Mouse (Mus musculus) forebrain, embryonic 10.5 days (tissue): ENCODE data around the gene Lpp. TPM values are rescaled to one million over a fixed set of nuclear protein-coding genes. Genes with fewer than 3 reads are reported as not detected.

Experiments used
- DNase-seq: peaks from one replicate; pipeline ENCODE4 v3.0.0-alpha.2; 2017; ENCODE audit warnings: low spot score; ENCODE audit errors: extremely low spot score
- H3K27ac ChIP-seq: fragments of 300-500 bp; sonication (generic); 2 replicates; pipeline ENCODE4 v1.5.1; 2016; ENCODE audit warnings: mild to moderate bottlenecking
- H3K27me3 ChIP-seq: fragments of 300-500 bp; sonication (generic); 2 replicates; pipeline ENCODE4 v1.6.1; 2016; ENCODE audit warnings: mild to moderate bottlenecking; ENCODE audit not compliant: poor library complexity, severe bottlenecking
- H3K36me3 ChIP-seq: fragments of 300-500 bp; sonication (generic); replicated peaks from 2 replicates; pipeline ENCODE4 v1.6.1; 2016; ENCODE audit warnings: mild to moderate bottlenecking, moderate library complexity
- H3K4me1 ChIP-seq: fragments of 300-500 bp; sonication (generic); 2 replicates; pipeline ENCODE4 v1.6.1; 2016
- H3K4me3 ChIP-seq: fragments of 300-500 bp; sonication (generic); 2 replicates; pipeline ENCODE4 v1.5.1; 2016; ENCODE audit warnings: mild to moderate bottlenecking, moderate library complexity
- H3K9me3 ChIP-seq: fragments of 300-500 bp; sonication (generic); 2 replicates; pipeline ENCODE4 v1.6.1; 2016; ENCODE audit warnings: mild to moderate bottlenecking, moderate library complexity
- WGBS: fragments of 180-500 bp; shearing (Covaris S2); methylation state at CpG from one replicate; pipeline ENCODE4 v1.1.7; 2016; 5-methylcytosine and 5-hydroxymethylcytosine counted together
- polyA plus RNA-seq: library from polyadenylated mRNA; unstranded; fragments of >200 nt; fragmentation: Nextera tagmentation; extraction: Ambion mirVana; gene quantifications from 2 replicates; pipeline ENCODE4 v1.2.1, GENCODE M21; 2016

The Lpp gene
- polyA plus RNA-seq, 1 experiment from 2014 or later, result 27.3 TPM

DNA sequence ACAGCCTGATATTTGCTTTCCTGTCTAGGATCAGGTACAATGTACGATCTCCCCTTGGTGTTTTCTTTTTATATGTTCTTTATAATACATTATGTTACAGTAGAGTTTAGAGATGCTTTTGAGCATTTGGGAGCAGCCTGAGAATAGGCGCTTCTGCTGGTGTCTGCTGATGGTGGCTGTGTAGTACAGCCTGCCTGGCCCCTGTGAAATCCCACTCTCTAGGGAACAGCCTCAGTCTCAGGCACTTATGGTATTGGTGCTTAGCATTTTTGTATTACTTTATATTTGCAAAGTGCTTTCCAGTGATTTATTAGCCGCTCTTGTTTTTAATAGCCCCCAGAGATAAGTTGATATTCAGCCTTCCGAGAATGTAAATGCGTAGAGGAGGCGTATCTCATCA, 107.9 kb downstream of the Lpp start:
- Histone ChIP-seq H3K9me3 (no peaks in the 10 kb centered on the region), H3K4me3 (no peak overlapping the region), H3K4me1 (peaks cover 15% of the 10 kb centered on the region), H3K27ac (no peak overlapping the region), H3K36me3 (no peaks in the 10 kb centered on the region), H3K27me3 (no peaks in the 10 kb centered on the region)
- WGBS, result 90% methylated on average over 6 of the region's 6 CpGs
- DNase-seq, result no peak

DNA sequence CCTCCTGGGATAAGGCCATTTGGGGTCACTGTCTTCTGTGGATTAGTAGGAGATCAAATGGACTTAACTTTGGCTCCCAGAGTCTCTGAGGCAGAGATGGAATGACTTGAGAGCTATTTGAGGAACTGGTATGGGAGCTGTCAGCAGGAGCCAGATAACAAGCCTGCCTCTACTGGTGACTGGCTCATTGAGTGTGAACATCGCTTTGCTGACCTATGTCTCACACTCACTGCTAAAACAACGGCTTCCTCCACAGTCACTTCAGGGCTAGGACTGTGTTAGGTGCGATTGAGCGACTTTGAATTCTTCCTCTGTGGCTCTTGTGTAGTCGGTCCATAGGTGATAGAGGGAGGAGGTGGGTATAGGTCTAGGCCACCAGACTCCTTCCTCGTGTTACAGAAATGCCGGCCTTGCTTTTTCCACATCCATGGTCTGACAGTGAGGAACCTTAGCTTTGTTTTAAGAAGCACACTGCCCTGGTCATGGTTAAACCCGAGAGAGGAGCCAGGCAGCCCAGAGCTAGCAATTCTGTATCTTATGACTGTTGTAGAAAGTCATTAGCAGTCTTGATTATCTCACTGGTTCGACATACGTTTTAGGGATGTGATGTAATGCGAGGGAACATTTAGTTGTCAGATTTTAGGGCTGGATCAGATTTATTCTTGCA, 108.5 kb downstream of the Lpp start:
- WGBS, result 86% methylated on average over 11 of the region's 11 CpGs
- Histone ChIP-seq H3K4me3 (no peak overlapping the region), H3K36me3 (no peaks in the 10 kb centered on the region), H3K27ac (no peak overlapping the region), H3K4me1 (peaks cover 19% of the 10 kb centered on the region), H3K27me3 (no peaks in the 10 kb centered on the region), H3K9me3 (no peaks in the 10 kb centered on the region)
- DNase-seq, result no peak

DNA sequence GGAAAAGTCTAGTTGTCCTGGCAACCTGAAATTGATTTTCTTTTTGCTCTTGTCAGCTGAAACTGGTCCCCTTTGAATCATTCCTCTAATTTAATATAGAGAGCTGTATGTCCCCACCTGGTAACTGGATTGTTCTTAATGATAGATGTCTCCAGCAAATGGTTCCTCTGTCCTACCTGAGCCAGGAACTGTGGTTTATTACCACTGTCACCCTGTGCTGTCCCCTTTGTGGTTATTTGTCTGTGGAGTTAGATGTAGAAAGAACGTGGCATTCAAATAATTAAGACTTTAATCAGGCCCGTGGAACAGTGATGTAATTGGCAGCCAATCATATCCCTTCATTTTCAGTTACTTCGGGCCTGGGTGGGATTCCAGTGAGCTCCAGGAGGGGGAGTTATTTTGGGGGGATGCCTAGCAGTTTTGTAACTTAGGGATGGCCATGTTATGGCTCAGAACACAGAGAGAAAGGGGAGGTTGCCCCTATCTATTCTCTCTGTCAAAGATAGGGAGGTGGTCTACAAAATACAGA, 109.1 kb downstream of the Lpp start:
- Histone ChIP-seq H3K4me3 (no peak overlapping the region), H3K36me3 (no peaks in the 10 kb centered on the region), H3K27ac (no peak overlapping the region), H3K27me3 (no peaks in the 10 kb centered on the region), H3K9me3 (no peaks in the 10 kb centered on the region), H3K4me1 (peaks cover 20% of the 10 kb centered on the region)
- no peak for DNase-seq
- 85% methylated on average over 3 of the region's 3 CpGs for WGBS

DNA sequence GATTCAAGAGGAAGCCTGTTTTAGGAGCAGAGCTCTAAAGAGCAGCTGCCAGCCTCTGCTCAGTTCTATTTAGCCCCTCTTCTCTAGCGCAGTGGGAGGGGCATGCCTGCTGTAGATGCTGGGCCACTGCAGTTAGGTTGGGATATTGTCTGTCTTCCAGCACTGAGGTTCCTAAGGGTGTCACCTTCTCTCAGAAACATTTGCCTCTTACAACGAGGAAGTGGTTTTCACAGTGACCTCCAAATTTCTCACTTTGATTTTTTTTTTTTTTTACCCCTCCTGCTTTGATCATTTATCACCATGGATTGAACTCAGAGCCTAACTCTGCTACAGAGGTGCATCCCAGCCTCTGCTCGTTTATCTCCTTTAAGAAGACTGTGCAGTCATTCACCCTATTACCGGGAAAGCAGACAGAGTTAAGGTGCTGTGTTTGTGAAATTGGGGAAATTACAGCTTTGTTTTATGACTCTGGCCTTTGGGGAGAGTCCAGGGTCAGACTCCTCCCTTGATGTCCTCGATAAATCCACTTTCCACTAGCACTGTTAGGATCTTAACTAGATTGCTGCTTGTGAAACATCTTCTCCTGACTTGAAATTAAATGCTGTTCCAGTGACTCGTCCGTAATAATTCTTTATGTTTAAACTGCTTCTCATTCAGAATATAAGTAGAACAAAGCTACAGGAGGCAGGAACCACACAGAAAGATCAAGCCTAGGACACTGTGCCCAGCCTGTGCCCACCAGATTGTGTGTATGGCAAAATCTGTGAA, 111.7 kb downstream of the Lpp start:
- H3K36me3 ChIP-seq, result no peaks in the 10 kb centered on the region
- H3K27ac ChIP-seq, result no peak overlapping the region
- H3K4me1 ChIP-seq, result peaks cover 20% of the 10 kb centered on the region
- no peak overlapping the region for H3K4me3 ChIP-seq
- DNase-seq, result no peak
- whole genome bisulfite sequencing, result 85% methylated on average over 7 of the region's 7 CpGs
- H3K9me3 ChIP-seq, result no peaks in the 10 kb centered on the region
- H3K27me3 ChIP-seq, result no peaks in the 10 kb centered on the region

DNA sequence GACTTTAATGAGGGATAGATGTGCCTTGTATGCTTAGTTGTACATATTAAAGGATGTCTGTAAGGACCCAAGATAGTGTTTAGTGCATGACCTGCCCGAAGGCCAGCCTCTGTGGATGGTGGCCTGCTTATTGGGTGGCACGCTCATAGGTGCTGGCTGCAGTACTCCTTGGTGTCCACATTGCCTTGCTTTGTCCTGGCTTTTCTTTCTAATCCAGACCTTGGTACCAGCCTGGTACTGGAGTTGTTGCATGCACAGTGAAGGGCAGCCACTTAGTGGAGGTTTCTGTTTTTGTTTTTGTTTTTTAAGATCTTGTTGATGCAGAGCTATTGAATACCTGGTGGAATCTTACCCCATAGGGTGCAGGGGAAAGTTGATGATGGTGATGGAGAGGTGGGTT, 112.9 kb downstream of the Lpp start:
- Histone ChIP-seq H3K27me3 (no peaks in the 10 kb centered on the region), H3K36me3 (no peaks in the 10 kb centered on the region)
- WGBS, result 91% methylated on average over 2 of the region's 2 CpGs

DNA sequence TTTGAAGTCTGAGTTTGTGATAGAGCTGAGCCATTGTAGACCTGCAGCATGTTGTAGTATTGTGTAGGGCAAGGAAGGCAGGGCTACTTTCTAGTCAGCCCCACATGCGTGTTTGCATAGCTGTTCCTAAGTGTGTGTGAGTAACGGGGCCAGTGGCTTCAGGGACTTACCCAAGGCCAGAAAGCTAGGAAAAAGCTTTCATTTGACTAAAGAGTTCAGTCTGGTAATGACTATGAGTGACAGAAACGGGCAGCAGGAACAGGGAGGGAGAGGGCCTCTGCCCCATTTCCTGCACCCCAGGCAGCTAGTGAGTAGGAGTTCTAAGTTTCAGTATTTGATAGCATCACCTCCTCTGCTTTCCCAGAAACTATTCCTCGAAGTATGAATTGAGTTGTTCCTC, 113.4 kb downstream of the Lpp start:
- H3K27ac ChIP-seq, result no peak overlapping the region
- H3K27me3 ChIP-seq, result no peaks in the 10 kb centered on the region
- peaks cover 10% of the 10 kb centered on the region for H3K4me1 ChIP-seq
- no peak for DNase-seq
- H3K9me3 ChIP-seq, result no peaks in the 10 kb centered on the region
- no peak overlapping the region for H3K4me3 ChIP-seq
- no peaks in the 10 kb centered on the region for H3K36me3 ChIP-seq
- whole genome bisulfite sequencing, result 74% methylated on average over 4 of the region's 4 CpGs

More for the DNA sequence above, 112.9 kb downstream of the Lpp start:
- no peak overlapping the region for H3K27ac ChIP-seq
- H3K4me3 ChIP-seq, result no peak overlapping the region
- DNase-seq, result no peak
- peaks cover 15% of the 10 kb centered on the region for H3K4me1 ChIP-seq
- H3K9me3 ChIP-seq, result no peaks in the 10 kb centered on the region

DNA sequence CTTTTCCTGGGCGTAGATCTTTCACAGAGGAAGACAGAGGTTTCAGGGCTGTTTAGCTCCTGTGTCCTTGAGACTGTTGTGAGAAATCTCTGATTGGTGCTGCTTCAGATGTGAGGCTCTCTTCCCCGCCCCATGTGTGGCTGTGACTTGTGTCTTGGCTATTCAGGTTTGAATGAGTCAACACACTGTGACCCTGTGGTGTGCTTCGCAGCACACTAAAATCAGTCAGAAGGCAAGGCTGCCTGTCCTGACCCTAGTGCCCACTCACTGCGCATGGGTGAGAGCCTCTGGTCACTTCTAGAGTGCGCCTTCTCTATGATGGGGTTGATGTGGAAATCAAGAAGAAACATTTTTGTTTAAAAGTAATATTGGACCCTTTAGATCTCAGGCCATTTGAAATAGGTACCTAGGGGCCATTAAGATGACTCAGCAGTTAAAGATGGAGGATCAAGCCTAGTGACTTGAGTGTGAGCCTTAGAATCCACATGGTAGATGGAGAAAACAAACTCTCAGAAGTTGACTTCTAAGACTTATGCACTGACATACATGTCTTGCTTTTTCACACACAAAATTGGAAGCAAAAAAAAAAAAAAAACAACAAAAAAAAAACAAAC, 114.7 kb downstream of the Lpp start:
- 91% methylated on average over 5 of the region's 5 CpGs for WGBS
- no peaks in the 10 kb centered on the region for H3K36me3 ChIP-seq

DNA sequence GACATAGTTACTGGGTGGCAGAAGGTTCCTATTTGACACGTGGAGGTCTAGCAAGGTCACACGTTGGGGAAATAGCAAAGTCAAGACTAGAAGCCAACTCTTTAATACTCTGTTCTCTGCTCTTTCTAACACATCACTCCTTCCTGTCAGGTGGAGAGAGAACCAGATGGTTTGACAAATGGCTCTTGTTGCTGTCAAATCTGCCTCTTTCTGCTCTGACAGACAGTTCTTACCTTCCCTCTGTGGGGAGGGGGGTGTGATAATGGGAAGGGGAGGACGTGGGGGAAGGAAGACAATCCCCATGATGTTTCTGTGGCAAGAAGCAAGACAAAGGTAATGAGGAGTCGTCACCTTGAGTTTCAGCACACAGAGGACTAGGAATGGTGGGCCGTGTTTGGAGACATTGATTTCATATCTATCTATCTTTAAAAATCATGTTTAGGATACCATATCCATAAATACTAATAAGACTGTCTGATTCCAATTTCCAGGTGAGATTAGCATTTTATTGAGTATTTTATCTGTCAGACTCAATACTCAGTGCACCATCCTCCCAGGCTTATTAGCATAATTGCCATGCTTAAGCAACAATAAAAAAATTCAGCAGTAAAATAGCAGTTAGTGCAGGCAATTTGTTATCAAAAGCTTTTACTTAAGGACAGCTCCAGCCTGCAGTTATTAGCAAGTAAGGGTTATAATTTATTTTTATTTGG, 115.9 kb downstream of the Lpp start:
- WGBS, result 88% methylated on average over 5 of the region's 5 CpGs
- Histone ChIP-seq H3K36me3 (no peaks in the 10 kb centered on the region), H3K27ac (no peak overlapping the region), H3K4me3 (no peak overlapping the region), H3K4me1 (peaks cover 5% of the 10 kb centered on the region; the same call in 1 of the 2 replicates), H3K9me3 (no peaks in the 10 kb centered on the region), H3K27me3 (no peaks in the 10 kb centered on the region)
- no peak for DNase-seq

More for the DNA sequence above, 114.7 kb downstream of the Lpp start:
- Histone ChIP-seq H3K27me3 (no peaks in the 10 kb centered on the region), H3K4me1 (peaks cover 5% of the 10 kb centered on the region; the same call in 1 of the 2 replicates), H3K27ac (no peak overlapping the region), H3K9me3 (no peaks in the 10 kb centered on the region), H3K4me3 (no peak overlapping the region)
- DNase-seq, result no peak

DNA sequence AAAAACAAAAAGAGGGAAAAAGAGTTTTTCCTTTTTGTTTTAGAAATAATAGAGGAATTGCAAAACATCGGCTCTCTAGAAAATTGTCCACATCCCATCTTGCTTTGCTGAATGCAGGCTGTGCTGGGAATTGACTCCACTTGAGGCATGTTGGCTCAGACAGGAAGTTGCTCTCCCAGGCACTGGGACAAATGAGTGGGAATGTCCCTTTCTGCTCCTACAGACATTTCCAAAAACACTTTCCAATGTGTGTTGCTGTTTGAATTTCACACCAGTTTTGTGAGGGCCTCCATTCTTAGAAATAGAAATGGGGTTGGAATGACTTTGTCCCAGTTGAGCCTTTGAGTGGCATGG, 116.5 kb downstream of the Lpp start:
- H3K27me3 ChIP-seq, result no peaks in the 10 kb centered on the region
- DNase-seq, result no peak
- H3K4me3 ChIP-seq, result no peak overlapping the region
- WGBS, result 83% methylated on average over 1 of the region's 1 CpGs
- peaks cover 5% of the 10 kb centered on the region; the same call in 1 of the 2 replicates for H3K4me1 ChIP-seq
- H3K36me3 ChIP-seq, result no peaks in the 10 kb centered on the region
- H3K9me3 ChIP-seq, result no peaks in the 10 kb centered on the region
- H3K27ac ChIP-seq, result no peak overlapping the region

DNA sequence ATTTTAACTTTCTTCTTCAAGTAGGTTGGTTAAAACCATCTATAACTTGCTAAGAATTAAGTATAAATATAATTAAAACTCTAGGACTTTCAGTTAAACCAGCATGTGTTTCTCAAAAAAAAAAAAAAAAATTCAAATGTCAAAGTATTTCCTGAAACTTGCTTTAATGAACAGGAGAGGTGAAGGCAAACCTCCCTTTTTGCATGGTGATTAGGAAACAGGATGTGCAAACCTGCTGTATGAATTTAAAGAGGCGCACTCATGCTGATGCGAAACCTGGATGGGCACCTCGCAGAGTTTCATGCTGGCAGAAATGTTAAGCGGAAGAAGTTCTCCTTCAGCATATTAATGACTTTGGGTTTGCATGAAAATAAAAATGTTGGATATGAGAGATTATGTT, 119.9 kb downstream of the Lpp start:
- 96% methylated on average over 4 of the region's 4 CpGs for WGBS
- no peaks in the 10 kb centered on the region for H3K27me3 ChIP-seq
- DNase-seq, result no peak
- H3K27ac ChIP-seq, result no peak overlapping the region
- no peak overlapping the region for H3K4me3 ChIP-seq
- H3K4me1 ChIP-seq, result peaks cover 11% of the 10 kb centered on the region
- no peaks in the 10 kb centered on the region for H3K9me3 ChIP-seq
- H3K36me3 ChIP-seq, result no peaks in the 10 kb centered on the region

DNA sequence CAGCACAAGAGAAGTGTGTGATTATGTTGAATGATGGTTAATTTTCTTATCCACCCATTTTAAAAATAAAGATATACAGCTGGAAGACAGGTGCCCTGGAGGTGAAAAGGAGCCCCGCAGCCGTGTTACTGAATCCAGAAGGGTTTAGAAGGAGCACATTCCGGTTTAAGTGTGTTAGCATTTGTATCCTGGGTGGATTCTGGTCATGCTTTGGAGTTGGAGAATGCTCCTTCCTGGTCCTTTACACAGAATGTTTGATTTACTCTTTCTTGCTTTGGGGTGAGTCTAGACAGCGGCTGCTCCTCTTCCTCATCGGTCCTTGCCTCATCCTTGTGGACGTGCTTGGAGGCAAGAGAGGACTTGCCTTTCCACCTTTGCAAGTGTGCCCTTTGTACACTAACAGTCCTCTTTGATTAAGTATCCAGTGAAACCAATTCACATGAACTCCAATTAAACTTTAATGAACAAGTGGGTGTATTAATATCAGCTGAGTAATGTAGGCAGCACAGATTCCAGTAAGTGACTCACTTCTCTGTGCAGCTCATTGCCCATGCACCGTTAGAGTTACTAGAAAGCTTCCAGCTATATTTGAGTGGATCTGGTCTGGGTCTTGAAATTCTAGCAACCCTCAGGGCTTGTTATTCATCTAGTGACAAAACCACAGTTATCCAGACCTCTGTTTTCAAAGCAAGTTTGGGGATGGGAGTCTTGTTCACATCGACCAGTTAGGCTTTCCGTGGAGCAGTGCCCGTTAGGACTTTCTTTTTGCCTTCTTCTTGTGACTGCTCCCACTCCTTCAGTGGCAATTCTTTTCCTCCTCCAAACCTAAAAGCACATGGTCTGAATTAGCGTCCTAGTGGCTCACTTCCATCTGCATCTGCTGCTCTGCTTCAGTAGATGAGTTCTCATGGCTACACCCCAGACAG, 121.8 kb downstream of the Lpp start:
- Histone ChIP-seq H3K27me3 (no peaks in the 10 kb centered on the region), H3K4me3 (no peak overlapping the region), H3K9me3 (no peaks in the 10 kb centered on the region), H3K4me1 (peaks cover 14% of the 10 kb centered on the region), H3K27ac (no peak overlapping the region), H3K36me3 (no peaks in the 10 kb centered on the region)
- no peak for DNase-seq
- WGBS, result 88% methylated on average over 11 of the region's 11 CpGs

DNA sequence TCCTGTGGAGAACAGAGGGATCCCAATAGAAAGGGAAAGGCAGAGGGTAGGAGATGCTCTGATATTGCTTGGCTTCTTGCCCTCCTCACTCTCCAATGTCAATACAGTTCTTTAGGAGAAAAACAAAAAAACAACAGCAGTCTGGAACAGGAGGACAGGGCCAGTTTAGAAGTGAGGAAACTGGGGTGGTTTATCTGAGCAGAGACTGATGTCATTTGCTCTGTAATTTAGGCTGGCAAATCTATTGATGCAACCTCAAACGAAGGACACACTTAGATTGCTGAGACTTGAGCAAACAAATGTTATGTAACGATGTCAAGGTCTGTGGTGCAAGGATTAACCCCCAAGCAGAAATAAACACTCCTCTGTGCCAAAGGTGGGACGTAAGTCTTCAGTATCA, 123.7 kb downstream of the Lpp start:
- no peaks in the 10 kb centered on the region for H3K9me3 ChIP-seq
- DNase-seq, result no peak
- H3K4me3 ChIP-seq, result no peak overlapping the region
- 84% methylated on average over 3 of the region's 3 CpGs for WGBS
- peaks cover 14% of the 10 kb centered on the region for H3K4me1 ChIP-seq
- H3K27me3 ChIP-seq, result no peaks in the 10 kb centered on the region
- no peaks in the 10 kb centered on the region for H3K36me3 ChIP-seq
- H3K27ac ChIP-seq, result no peak overlapping the region
